Comparison of ENCODE assay signal across 14 mouse cellular contexts in genomic region chr7:110989286-110989879, GRCm38 (mm10). TPM values are rescaled to one million over a fixed set of nuclear protein-coding genes. Genes with fewer than 3 reads are reported as not detected.
DNase-seq lines count a peak whose midpoint lies in the region; ATAC-seq and TF ChIP-seq lines count a peak whose summit lies in the region.
"Had no signal": no experiment of that assay in that cellular context is flagged by ENCODE, and none has a peak within 500 bp of the region (broad histone marks: within the 10 kb centered on the region; RNA-seq: fewer than 3 reads in every experiment).

No protein-coding gene starts in this region.

- no peak overlapping the region for H3K4me3 ChIP-seq in hindbrain, postnatal 0 days (ENCODE audit: low read length)
- H3K4me3 ChIP-seq in hindbrain, embryonic 13.5 days = no peak overlapping the region
- no peak overlapping the region for H3K4me3 ChIP-seq in limb, embryonic 15.5 days
- H3K4me3 ChIP-seq: forebrain, embryonic 12.5 days; midbrain, embryonic 10.5 days had no signal

- H3K36me3 ChIP-seq in hindbrain, postnatal 0 days (ENCODE audit: insufficient read depth, low read length) = no peaks in the 10 kb centered on the region
- H3K36me3 ChIP-seq in hindbrain, embryonic 13.5 days = no peaks in the 10 kb centered on the region
- no peaks in the 10 kb centered on the region for H3K36me3 ChIP-seq in limb, embryonic 15.5 days
- H3K36me3 ChIP-seq: forebrain, embryonic 12.5 days; midbrain, embryonic 10.5 days had no signal

- no peak overlapping the region for H3K27ac ChIP-seq in hindbrain, postnatal 0 days
- no peak overlapping the region for H3K27ac ChIP-seq in hindbrain, embryonic 13.5 days
- H3K27ac ChIP-seq in limb, embryonic 15.5 days = peak overlapping the region; percentile 17; the same call in 1 of the 2 replicates
- H3K27ac ChIP-seq: forebrain, embryonic 12.5 days; midbrain, embryonic 10.5 days had no signal

- ATAC-seq in hindbrain, postnatal 0 days = peak; percentile 21; the same call in 1 of the 2 replicates
- ATAC-seq in hindbrain, embryonic 13.5 days (ENCODE audit: low FRiP score) = no peak
- ATAC-seq in limb, embryonic 15.5 days (ENCODE audit: insufficient number of reproducible peaks, low FRiP score, low TSS enrichment, low read depth) = no peak
- ATAC-seq: inflammation-experienced regulatory T-cells, adult 6 months had no signal

- peak; percentile 38 for DNase-seq in adrenal gland, adult 2 months
- no peak for DNase-seq in adrenal gland, postnatal 10 days
- DNase-seq in hindbrain, postnatal 0 days (ENCODE audit: low spot score) = no peak
- peak; percentile 5 for DNase-seq in fat pad, adult 2 months (ENCODE audit: extremely low read depth, low read depth, low spot score)
- no peak for DNase-seq in embryo, embryonic 9.5 days (ENCODE audit: extremely low spot score)
- no peak for DNase-seq in cerebellum, postnatal 10 days
- DNase-seq: embryo, embryonic 11 days; lung, adult 18-20 months; right cerebral cortex, postnatal 25 days had no signal

- H3K4me2 ChIP-seq in hindbrain, postnatal 0 days (ENCODE audit: low read depth, low read length) = no peak overlapping the region
- no peak overlapping the region for H3K4me2 ChIP-seq in hindbrain, embryonic 13.5 days
- no peak overlapping the region for H3K4me2 ChIP-seq in limb, embryonic 15.5 days
- H3K4me2 ChIP-seq: forebrain, embryonic 12.5 days had no signal

- TF ChIP-seq CTCF in hindbrain, postnatal 0 days (IDR thresholded peaks at IDR 0.05; ENCODE audit: low read depth) = no peak

- H3K27me3 ChIP-seq in hindbrain, postnatal 0 days (ENCODE audit: insufficient read depth, low read length) = no peaks in the 10 kb centered on the region
- no peaks in the 10 kb centered on the region for H3K27me3 ChIP-seq in hindbrain, embryonic 13.5 days
- no peaks in the 10 kb centered on the region for H3K27me3 ChIP-seq in limb, embryonic 15.5 days
- H3K27me3 ChIP-seq: forebrain, embryonic 12.5 days had no signal

- H3K9me3 ChIP-seq in hindbrain, postnatal 0 days (ENCODE audit: low read length) = no peaks in the 10 kb centered on the region
- H3K9me3 ChIP-seq in hindbrain, embryonic 13.5 days = no peaks in the 10 kb centered on the region
- no peaks in the 10 kb centered on the region for H3K9me3 ChIP-seq in limb, embryonic 15.5 days
- H3K9me3 ChIP-seq: forebrain, embryonic 12.5 days; midbrain, embryonic 10.5 days had no signal

- no peaks in the 10 kb centered on the region for H3K4me1 ChIP-seq in hindbrain, postnatal 0 days (ENCODE audit: insufficient read depth, low read length)
- 0 out of 2 replicates have a peak, but pooled peaks cover 5% of the 10 kb centered on the region for H3K4me1 ChIP-seq in hindbrain, embryonic 13.5 days (replicated peaks)
- peaks cover 13% of the 10 kb centered on the region; the same call in 1 of the 2 replicates for H3K4me1 ChIP-seq in limb, embryonic 15.5 days

- WGBS in hindbrain, postnatal 0 days = 54% methylated on average over 5 of the region's 5 CpGs
- 72% methylated on average over 5 of the region's 5 CpGs for WGBS in hindbrain, embryonic 13.5 days
- 26% methylated on average over 5 of the region's 5 CpGs for whole genome bisulfite sequencing in limb, embryonic 15.5 days

- no peak overlapping the region for H3K9ac ChIP-seq in hindbrain, postnatal 0 days (replicated peaks; ENCODE audit: low read length)
- H3K9ac ChIP-seq in hindbrain, embryonic 13.5 days = no peak overlapping the region
- H3K9ac ChIP-seq in limb, embryonic 15.5 days = no peak overlapping the region
- H3K9ac ChIP-seq: forebrain, embryonic 12.5 days had no signal

RNA-seq across cellular contexts. Expression of gene Mrvi1, which starts 7.1 kb away (rescaled TPM):
- total RNA-seq in adrenal gland, adult 2 months (2021) = 10 to 100 TPM; 12.3 to 19.7 TPM
- polyA plus RNA-seq in adrenal gland, adult 2 months (2012; rRNA removed) = 6.1 and 8.7 TPM in 2 replicates
- 10 to 100 TPM; 13.6 to 13.9 TPM for total RNA-seq in adrenal gland, postnatal 10 days (2021)
- total RNA-seq in hindbrain, postnatal 0 days (2014; rRNA removed) = 1.8 and 3.3 TPM in 2 replicates
- polyA plus RNA-seq in hindbrain, postnatal 0 days (2015; fragmentation: Nextera tagmentation; extraction: Ambion mirVana) = 0.78 and 0.95 TPM in 2 replicates
- polyA plus RNA-seq in hindbrain, embryonic 13.5 days (2015; fragmentation: Nextera tagmentation; extraction: Ambion mirVana) = 0.79 and 0.89 TPM in 2 replicates
- 0.96 and 1.8 TPM in 2 replicates for polyA plus RNA-seq in limb, embryonic 15.5 days (2015; fragmentation: Nextera tagmentation; extraction: Ambion mirVana)

RNA-seq across cellular contexts. Expression of gene Ctr9, which starts 39.4 kb away (rescaled TPM):
- 10 to 100 TPM; 33.7 to 52.0 TPM for total RNA-seq in adrenal gland, adult 2 months (2021)
- 3.2 and 3.4 TPM in 2 replicates for polyA plus RNA-seq in adrenal gland, adult 2 months (2012; rRNA removed)
- total RNA-seq in adrenal gland, postnatal 10 days (2021) = 10 to 100 TPM; 42.2 to 46.0 TPM
- total RNA-seq in hindbrain, postnatal 0 days (2014; rRNA removed) = 33.6 and 42.3 TPM in 2 replicates
- polyA plus RNA-seq in hindbrain, postnatal 0 days (2015; fragmentation: Nextera tagmentation; extraction: Ambion mirVana) = 57.6 and 60.0 TPM in 2 replicates
- 94.3 and 96.9 TPM in 2 replicates for polyA plus RNA-seq in hindbrain, embryonic 13.5 days (2015; fragmentation: Nextera tagmentation; extraction: Ambion mirVana)
- polyA plus RNA-seq in limb, embryonic 15.5 days (2015; fragmentation: Nextera tagmentation; extraction: Ambion mirVana) = 62.1 and 62.7 TPM in 2 replicates

Comparison
In these comparisons a context has a peak if more than half of its experiments do, and no peak if none do; other contexts are left out.
1. DNase-seq: peak in adrenal gland, adult 2 months (single experiment) and fat pad, adult 2 months (single experiment); none in adrenal gland, postnatal 10 days (single experiment), hindbrain, postnatal 0 days (single experiment), embryo, embryonic 9.5 days (single experiment) and cerebellum, postnatal 10 days (0 of 2).
2. RNA of gene Ctr9, which starts 39.4 kb away (polyA plus RNA-seq): 94.3 to 96.9 TPM in hindbrain, embryonic 13.5 days, 62.1 to 62.7 TPM in limb, embryonic 15.5 days and 57.6 to 60.0 TPM in hindbrain, postnatal 0 days; 3.2 to 3.4 TPM in adrenal gland, adult 2 months; every median in the first group is over 10 times any median in the second.